Mouse (Mus musculus) liver, embryonic 15.5 days (tissue): ENCODE data around the gene Gamt. TPM values are rescaled to one million over a fixed set of nuclear protein-coding genes. Genes with fewer than 3 reads are reported as not detected.
A peak's percentile ranks its signal among the peaks of the same experiment; 100 is the strongest.

ENCODE experiments used
- ATAC-seq: fragments of 200-750 bp; cut with Nextera tagmentation; 2 replicates; pipeline ENCODE4 v1.8.0; 2017; ENCODE audit warnings: moderate number of reproducible peaks, mild to moderate bottlenecking, moderate library complexity; ENCODE audit not compliant: insufficient read depth
- H3K27ac ChIP-seq: fragments of 300-500 bp; sonication (generic); replicated peaks from 2 replicates; pipeline ENCODE4 v1.5.1; 2015; ENCODE audit warnings: mild to moderate bottlenecking, inconsistent platforms
- H3K27me3 ChIP-seq: fragments of 300-500 bp; sonication (generic); 2 replicates; pipeline ENCODE4 v1.6.1; 2015; ENCODE audit warnings: mild to moderate bottlenecking, inconsistent platforms
- H3K36me3 ChIP-seq: fragments of 300-500 bp; sonication (generic); replicated peaks from 2 replicates; pipeline ENCODE4 v1.6.1; 2015; ENCODE audit warnings: moderate library complexity, mild to moderate bottlenecking, inconsistent platforms
- H3K4me1 ChIP-seq: fragments of 300-500 bp; sonication (generic); replicated peaks from 2 replicates; pipeline ENCODE4 v1.6.1; 2015; ENCODE audit warnings: inconsistent platforms
- H3K4me2 ChIP-seq: fragments of 300-500 bp; sonication (generic); 2 replicates; pipeline ENCODE4 v1.6.1; 2015; ENCODE audit warnings: moderate library complexity, mild to moderate bottlenecking, inconsistent platforms
- H3K4me3 ChIP-seq: fragments of 300-500 bp; sonication (generic); replicated peaks from 2 replicates; pipeline ENCODE4 v1.5.1; 2015; ENCODE audit warnings: mild to moderate bottlenecking, inconsistent platforms
- H3K9ac ChIP-seq: fragments of 300-500 bp; sonication (generic); 2 replicates; pipeline ENCODE4 v1.6.1; 2015; ENCODE audit warnings: moderate library complexity, mild to moderate bottlenecking, inconsistent platforms
- H3K9me3 ChIP-seq: fragments of 300-500 bp; sonication (generic); replicated peaks from 2 replicates; pipeline ENCODE4 v1.6.1; 2016; ENCODE audit warnings: inconsistent platforms
- WGBS: fragments of 180-500 bp; shearing (Covaris S2); methylation state at CpG from one replicate; pipeline ENCODE4 v1.1.7; 2015; ENCODE audit warnings: mixed read lengths; ENCODE audit not compliant: insufficient replicate concordance; 5-methylcytosine and 5-hydroxymethylcytosine counted together
- polyA plus RNA-seq: library from polyadenylated mRNA; unstranded; fragments of >200 nt; fragmentation: Nextera tagmentation; extraction: Ambion mirVana; gene quantifications from 2 replicates; pipeline ENCODE4 v1.2.1, GENCODE M21; 2015

The Gamt gene
- 112 and 138 TPM in 2 replicates for polyA plus RNA-seq

DNA sequence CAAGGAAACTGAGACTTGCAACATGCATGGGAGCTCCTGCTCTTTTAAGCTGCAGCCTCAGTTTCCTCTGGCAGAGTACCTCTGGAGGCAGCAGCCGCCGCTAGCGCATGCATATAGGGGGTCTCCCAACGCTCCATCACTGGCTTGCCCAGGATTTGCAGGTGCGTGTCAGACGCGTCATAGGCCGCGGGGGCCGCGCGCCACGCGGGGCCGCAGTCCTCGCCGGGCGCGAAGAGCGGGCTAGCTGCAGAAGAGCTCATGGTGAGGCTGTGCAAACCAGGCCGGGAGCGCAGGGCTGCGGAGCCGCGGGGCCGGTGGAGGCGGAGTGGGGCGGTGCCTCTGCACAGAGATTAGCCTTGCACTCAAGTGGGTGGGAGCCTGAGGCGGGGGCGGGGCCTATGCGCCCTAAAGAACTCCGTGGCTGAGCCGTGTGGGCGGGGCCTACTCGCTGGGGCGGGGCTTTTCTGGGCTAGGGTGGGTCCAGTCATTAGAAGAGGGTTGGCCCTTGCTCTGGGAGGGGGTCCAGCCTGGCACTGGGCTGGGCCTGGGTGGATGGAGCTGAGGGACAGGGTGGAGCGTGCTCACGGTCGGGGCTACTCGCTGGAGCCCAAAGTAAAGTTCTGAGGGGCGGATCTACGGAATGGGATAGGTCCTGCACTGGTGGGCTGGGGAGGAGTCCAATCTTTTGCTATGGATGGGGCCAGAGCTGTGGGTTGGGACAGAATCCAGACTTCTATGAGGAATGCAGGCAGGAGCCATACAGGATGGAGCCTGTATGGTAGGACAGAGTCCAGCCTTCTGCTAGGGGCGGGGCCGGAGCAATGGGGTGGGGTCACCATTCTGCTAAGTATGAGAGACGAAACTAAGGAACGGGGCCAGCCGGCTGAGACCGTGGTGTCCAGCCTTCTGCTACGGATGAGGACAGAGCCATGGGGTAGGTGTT, at the start of gene Gamt, which contains the start of gene Dazap1:
Gene Gamt, minus strand, starts transcription at position 371 of the 943 bp plus-strand sequence.
Gene Dazap1, plus strand, starts transcription at position 845 of the 943 bp plus-strand sequence.
- Histone ChIP-seq H3K27me3 (no peaks in the 10 kb centered on the region), H3K4me1 (peaks cover 71% of the 10 kb centered on the region), H3K9ac (peak within 1 kb of the TSS; percentile 65), H3K36me3 (peaks cover 31% of the 10 kb centered on the region), H3K9me3 (no peaks in the 10 kb centered on the region), H3K4me2 (peak within 1 kb of the TSS; percentile 89), H3K27ac (peak within 1 kb of the TSS; percentile 91), H3K4me3 (peak within 1 kb of the TSS; percentile 58)
- under 1% methylated on average over 49 of the region's 49 CpGs for WGBS
- peak; percentile 73 for ATAC-seq

DNA sequence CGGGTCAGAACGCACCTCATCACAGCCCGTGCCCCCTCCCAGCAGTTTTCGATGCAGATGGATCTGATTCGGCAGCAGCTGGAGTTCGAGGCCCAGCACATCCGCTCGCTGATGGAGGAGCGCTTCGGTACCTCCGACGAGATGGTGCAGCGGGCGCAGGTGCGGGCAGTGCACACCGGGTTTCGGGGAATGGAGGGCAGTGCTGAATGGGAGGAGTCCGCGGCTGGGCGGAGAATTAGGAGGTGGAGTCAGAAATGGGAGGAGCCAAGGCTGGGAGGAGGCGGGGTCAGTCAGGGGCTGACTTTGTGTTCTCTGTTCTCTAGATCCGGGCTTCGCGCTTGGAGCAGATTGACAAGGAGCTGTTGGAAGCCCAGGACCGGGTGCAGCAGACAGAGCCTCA, 44.0 kb upstream of the Gamt start:
- no peak for ATAC-seq
- Histone ChIP-seq H3K36me3 (no peaks in the 10 kb centered on the region), H3K4me1 (peaks cover 14% of the 10 kb centered on the region), H3K4me3 (peak overlapping the region; percentile 6; the same call in 1 of the 2 replicates), H3K27me3 (peaks cover 100% of the 10 kb centered on the region), H3K4me2 (peak overlapping the region; percentile 51), H3K9ac (no peak overlapping the region), H3K27ac (no peak overlapping the region), H3K9me3 (no peaks in the 10 kb centered on the region)
- WGBS, result 3% methylated on average over 25 of the region's 25 CpGs

DNA sequence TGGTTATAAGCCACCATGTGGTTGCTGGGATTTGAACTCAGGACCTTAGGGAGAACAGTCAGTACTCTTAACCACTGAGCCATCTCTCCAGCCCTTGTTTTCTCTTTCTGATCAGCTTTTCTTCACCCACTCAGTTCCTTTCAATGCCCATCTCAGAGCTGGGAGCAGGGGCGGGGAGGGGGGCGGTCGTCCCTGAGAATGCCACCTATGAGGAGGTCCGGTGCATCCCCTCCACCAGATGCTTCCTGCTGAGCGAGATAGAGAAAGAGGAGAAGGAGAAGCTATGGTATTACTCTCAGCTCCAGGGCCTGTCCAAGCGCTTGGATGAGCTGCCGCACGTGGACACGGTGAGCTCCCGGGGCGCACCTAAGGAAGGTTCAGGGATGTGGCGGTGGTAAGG, 43.6 kb upstream of the Gamt start:
- no peaks in the 10 kb centered on the region for H3K9me3 ChIP-seq
- H3K4me3 ChIP-seq, result peak overlapping the region; percentile 6; the same call in 1 of the 2 replicates
- H3K36me3 ChIP-seq, result no peaks in the 10 kb centered on the region
- ATAC-seq, result no peak
- WGBS, result 5% methylated on average over 12 of the region's 12 CpGs
- peak overlapping the region; percentile 51 for H3K4me2 ChIP-seq
- no peak overlapping the region for H3K9ac ChIP-seq
- no peak overlapping the region for H3K27ac ChIP-seq
- peaks cover 100% of the 10 kb centered on the region for H3K27me3 ChIP-seq
- H3K4me1 ChIP-seq, result peaks cover 14% of the 10 kb centered on the region

DNA sequence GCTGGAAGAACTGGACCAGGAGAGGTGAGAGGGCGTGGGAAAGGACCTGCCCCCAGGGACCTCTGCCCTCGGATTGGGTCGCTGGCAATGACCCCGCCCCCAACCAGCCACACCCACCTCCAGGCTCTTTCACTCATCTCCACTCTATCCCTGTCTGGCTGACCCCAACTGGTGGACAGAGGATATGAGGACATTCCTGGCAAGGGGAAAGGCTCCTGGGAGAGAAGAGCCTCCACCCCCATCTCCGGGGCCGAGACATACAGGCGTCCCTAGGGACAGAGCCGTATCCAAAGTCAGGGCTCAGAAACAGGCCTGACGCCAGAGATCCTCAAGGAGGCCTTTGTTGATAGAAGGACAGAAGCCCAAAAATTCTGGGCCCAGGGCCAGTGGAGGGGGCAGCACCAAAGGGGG, 41.7 kb upstream of the Gamt start:
- Histone ChIP-seq H3K27me3 (peaks cover 100% of the 10 kb centered on the region), H3K4me1 (peaks cover 14% of the 10 kb centered on the region), H3K36me3 (no peaks in the 10 kb centered on the region), H3K9ac (no peak overlapping the region), H3K9me3 (no peaks in the 10 kb centered on the region), H3K4me3 (no peak overlapping the region), H3K4me2 (no peak overlapping the region), H3K27ac (no peak overlapping the region)
- 27% methylated on average over 9 of the region's 9 CpGs for WGBS
- ATAC-seq, result no peak

DNA sequence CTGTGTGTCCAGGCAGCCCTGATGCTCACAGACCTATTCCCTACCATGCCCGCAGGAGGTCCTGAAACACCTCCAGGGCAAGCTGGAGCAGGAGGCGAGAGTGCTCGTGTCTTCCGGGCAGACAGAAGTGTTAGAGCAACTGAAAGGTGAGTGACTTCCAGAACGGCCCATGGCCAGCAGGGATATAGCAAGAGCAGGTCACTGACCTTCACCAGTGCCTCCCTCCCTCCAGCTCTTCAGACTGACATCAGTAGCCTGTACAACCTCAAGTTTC, 41.2 kb upstream of the Gamt start:
- Histone ChIP-seq H3K4me1 (peaks cover 15% of the 10 kb centered on the region), H3K27me3 (peaks cover 100% of the 10 kb centered on the region), H3K36me3 (no peaks in the 10 kb centered on the region), H3K4me3 (no peak overlapping the region), H3K9ac (no peak overlapping the region), H3K4me2 (no peak overlapping the region), H3K27ac (no peak overlapping the region), H3K9me3 (no peaks in the 10 kb centered on the region)
- WGBS, result 58% methylated on average over 5 of the region's 5 CpGs
- ATAC-seq, result no peak

DNA sequence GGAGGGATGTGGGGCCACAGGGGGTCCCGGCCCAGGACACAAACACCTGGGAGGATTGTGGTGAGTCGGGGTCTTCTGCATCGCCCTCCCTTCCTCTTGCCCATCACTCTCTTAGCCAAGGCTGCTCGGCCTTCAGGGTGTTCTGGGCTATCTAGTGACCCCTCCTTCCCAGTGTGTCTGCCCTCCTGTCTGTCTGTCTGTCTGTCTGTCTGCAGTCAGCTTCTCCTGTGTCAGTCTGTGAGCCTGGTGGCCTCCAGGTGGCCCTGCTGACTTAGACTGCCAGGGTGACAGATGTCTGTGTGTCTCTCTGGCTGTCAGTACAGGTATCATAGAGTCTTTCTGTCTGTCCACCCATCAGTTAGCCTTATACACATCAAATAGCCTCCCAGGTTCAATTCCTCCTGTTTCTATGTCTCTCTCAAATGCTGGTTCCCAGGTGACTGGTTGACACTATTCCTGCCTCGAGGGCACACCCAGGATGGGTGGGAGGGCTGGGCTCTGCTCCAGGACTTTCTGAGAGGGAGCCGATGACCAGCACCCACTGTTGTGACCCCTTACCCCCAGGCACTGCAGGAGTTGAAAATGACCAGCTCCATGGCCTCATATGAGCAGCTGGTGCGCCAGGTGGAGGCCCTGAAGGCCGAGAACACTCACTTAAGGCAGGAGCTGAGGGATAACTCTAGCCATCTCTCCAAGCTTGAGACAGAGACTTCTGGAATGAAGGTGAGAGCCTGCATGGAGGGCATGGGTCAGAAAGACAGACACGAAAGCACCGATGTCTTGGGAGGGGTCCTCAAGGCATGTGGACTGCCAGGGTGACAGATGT, 40.7 kb upstream of the Gamt start:
- no peak overlapping the region for H3K4me2 ChIP-seq

DNA sequence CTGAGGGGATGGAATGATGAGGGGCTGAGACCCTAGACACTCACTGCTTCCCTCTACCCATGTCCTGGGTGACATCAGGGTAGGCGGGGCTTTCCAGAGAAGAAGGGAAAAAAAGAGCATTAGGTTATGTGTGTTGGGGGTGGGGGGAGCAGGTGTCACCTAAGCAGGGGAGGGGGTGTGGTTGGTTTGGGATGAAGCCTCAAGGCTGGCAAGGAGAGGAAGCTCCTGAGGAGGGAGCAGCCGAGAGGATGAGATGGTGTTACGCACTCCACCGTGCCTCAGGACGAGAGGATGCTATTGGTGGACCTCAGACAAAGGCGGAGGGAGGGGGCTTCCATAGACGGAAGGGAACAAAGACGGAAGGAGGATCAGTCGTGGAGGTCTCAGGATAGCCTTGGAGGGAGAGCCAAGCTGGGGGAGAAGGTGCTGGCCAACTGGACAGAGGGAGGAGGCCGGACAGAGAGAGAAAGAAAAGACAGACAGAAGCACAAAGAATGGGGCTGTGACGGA, 39.9 kb upstream of the Gamt start:
- Histone ChIP-seq H3K9me3 (no peaks in the 10 kb centered on the region), H3K9ac (no peak overlapping the region), H3K4me3 (no peak overlapping the region), H3K4me1 (peaks cover 27% of the 10 kb centered on the region), H3K27ac (no peak overlapping the region), H3K4me2 (no peak overlapping the region), H3K27me3 (peaks cover 99% of the 10 kb centered on the region), H3K36me3 (no peaks in the 10 kb centered on the region)
- WGBS, result 27% methylated on average over 11 of the region's 11 CpGs
- no peak for ATAC-seq

More for the DNA sequence above, 40.7 kb upstream of the Gamt start:
- 62% methylated on average over 10 of the region's 10 CpGs for WGBS
- Histone ChIP-seq H3K27me3 (peaks cover 100% of the 10 kb centered on the region), H3K9me3 (no peaks in the 10 kb centered on the region), H3K4me1 (peaks cover 21% of the 10 kb centered on the region), H3K9ac (no peak overlapping the region), H3K4me3 (no peak overlapping the region), H3K27ac (no peak overlapping the region), H3K36me3 (no peaks in the 10 kb centered on the region)
- no peak for ATAC-seq

DNA sequence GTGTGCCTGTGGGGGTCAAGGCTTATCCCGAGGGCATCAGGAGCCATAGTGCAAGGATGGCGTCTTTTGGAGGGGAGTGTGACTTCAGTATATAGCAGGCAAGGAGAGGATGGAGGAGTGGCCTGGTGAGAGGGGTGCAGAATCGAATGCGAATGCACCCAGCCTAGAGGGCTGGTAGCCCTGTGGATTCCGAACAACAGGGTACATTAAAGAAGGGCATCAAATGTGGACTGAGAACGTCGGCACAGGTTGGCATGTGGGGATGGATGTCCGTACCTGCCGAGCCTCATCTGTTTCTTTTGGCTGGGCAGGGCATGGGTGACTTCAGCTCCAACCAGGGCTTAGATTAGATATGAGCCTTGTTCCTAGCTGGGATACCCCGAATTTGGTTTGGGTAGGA, 39.0 kb upstream of the Gamt start:
- peaks cover 92% of the 10 kb centered on the region for H3K27me3 ChIP-seq
- H3K4me2 ChIP-seq, result no peak overlapping the region
- H3K4me1 ChIP-seq, result peaks cover 33% of the 10 kb centered on the region
- no peaks in the 10 kb centered on the region for H3K9me3 ChIP-seq
- ATAC-seq, result no peak
- H3K27ac ChIP-seq, result no peak overlapping the region
- no peak overlapping the region for H3K9ac ChIP-seq
- 38% methylated on average over 10 of the region's 10 CpGs for WGBS
- peaks cover 3% of the 10 kb centered on the region; the same call in 1 of the 2 replicates for H3K36me3 ChIP-seq
- no peak overlapping the region for H3K4me3 ChIP-seq

DNA sequence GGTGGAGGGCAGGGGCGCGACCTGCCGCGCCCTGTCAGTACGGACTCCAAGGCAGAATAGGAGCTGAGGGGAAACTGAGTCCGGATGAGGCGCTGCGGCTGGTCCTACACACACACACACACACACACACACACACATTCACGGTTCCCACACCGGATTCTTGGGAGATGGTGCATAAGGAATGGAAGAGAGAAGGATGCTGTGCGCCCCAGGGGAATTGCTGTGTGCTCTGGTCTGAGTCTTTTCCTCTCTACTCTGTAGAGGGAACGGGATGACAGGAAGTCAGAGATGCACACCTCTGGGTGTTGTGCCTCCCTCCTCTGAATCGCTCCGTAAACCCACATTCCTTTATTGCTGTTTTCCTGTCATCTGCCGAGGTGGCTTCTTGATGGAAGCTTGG, 38.5 kb upstream of the Gamt start:
- H3K27ac ChIP-seq, result no peak overlapping the region
- H3K4me1 ChIP-seq, result peaks cover 35% of the 10 kb centered on the region
- no peak overlapping the region for H3K4me2 ChIP-seq
- 11% methylated on average over 15 of the region's 15 CpGs for WGBS
- H3K4me3 ChIP-seq, result no peak overlapping the region
- H3K9ac ChIP-seq, result no peak overlapping the region
- peaks cover 86% of the 10 kb centered on the region for H3K27me3 ChIP-seq
- peaks cover 8% of the 10 kb centered on the region for H3K36me3 ChIP-seq
- ATAC-seq, result no peak
- H3K9me3 ChIP-seq, result no peaks in the 10 kb centered on the region

DNA sequence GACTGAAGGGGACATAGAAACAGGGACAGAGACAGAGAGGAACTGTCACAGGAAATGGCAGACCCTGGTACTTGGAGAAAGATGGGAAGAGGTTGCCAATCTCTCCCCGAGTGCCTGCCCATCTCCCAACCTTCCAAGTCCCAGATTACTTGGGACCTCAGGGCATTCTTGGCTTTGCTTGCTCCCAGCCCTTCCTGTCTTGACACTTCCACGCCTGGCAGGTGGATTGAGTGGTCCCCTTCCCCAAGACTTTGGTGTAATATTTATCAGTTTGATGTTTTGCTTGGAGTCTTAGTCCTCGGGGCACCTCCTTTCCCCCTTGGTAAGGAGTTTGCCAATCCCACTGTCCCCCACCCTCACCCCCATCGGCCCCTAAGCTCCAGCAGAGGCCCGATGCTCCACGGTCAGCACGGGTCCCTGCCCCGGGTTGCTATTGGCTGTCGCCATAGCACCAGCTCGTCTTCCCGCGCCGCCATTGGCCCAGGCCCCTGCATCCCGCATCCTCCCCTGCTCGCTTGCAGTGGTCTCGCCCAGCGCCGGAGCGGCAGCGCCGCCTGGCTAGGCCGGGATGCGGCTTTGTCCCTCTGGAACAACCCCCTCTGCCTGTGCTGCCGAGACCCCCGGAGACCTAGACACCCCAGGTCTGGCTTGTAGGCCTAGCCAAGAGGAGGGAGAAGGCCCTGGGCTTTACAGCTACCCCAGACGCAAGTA, 37.9 kb upstream of the Gamt start:
- Histone ChIP-seq H3K4me1 (peaks cover 40% of the 10 kb centered on the region), H3K27me3 (peaks cover 81% of the 10 kb centered on the region), H3K27ac (no peak overlapping the region), H3K4me3 (no peak overlapping the region), H3K36me3 (peaks cover 14% of the 10 kb centered on the region), H3K9me3 (no peaks in the 10 kb centered on the region), H3K4me2 (no peak overlapping the region), H3K9ac (no peak overlapping the region)
- no peak for ATAC-seq
- WGBS, result 7% methylated on average over 26 of the region's 26 CpGs
